Mouse (Mus musculus): ENCODE results near the gene Pdlim1. TPM values are rescaled to one million over a fixed set of nuclear protein-coding genes. Genes with fewer than 3 reads are reported as not detected.

The Pdlim1 gene
- 76.7 and 84.2 TPM in 2 replicates for polyA plus RNA-seq (2014; fragmentation: Nextera tagmentation; extraction: Ambion mirVana)

- ATAC-seq (ENCODE audit: low FRiP score), result peak; percentile 89
- peak within 1 kb of the TSS; percentile 57 for H3K4me3 ChIP-seq (ENCODE audit: low read depth, low read length)
- under 1% methylated on average over 49 of the region's 54 CpGs for WGBS
- H3K4me1 ChIP-seq (ENCODE audit: control insufficient read depth, insufficient read depth, low read length), result peaks cover 10% of the 10 kb centered on the region
- no peak within 1 kb of the TSS for H3K27ac ChIP-seq (ENCODE audit: low read depth, low read length)
- peaks cover 23% of the 10 kb centered on the region for H3K27me3 ChIP-seq (ENCODE audit: control insufficient read depth, insufficient read depth, low read length)
- peak within 1 kb of the TSS; percentile 76 for H3K9ac ChIP-seq (ENCODE audit: low read length)
- H3K4me2 ChIP-seq, result peak within 1 kb of the TSS; percentile 94
- no peak for DNase-seq (ENCODE audit: low spot score, missing footprints)
- no peaks in the 10 kb centered on the region for H3K9me3 ChIP-seq (ENCODE audit: control insufficient read depth, low read length)
- H3K36me3 ChIP-seq (ENCODE audit: control insufficient read depth, insufficient read depth, low read length), result no peaks in the 10 kb centered on the region
Observed at GRCm38 (mm10) chr19:40271308-40271892, at the start of gene Pdlim1. Gene Pdlim1 (minus strand): TSS chr19:40271842.

- Histone ChIP-seq H3K27ac (ENCODE audit: low read depth, low read length) (no peak overlapping the region), H3K36me3 (ENCODE audit: control insufficient read depth, insufficient read depth, low read length) (no peaks in the 10 kb centered on the region), H3K9ac (ENCODE audit: low read length) (no peak overlapping the region), H3K4me2 (no peak overlapping the region), H3K4me3 (ENCODE audit: low read depth, low read length) (no peak overlapping the region), H3K9me3 (ENCODE audit: control insufficient read depth, low read length) (no peaks in the 10 kb centered on the region), H3K4me1 (ENCODE audit: control insufficient read depth, insufficient read depth, low read length) (no peaks in the 10 kb centered on the region), H3K27me3 (ENCODE audit: control insufficient read depth, insufficient read depth, low read length) (no peaks in the 10 kb centered on the region)
- ATAC-seq (ENCODE audit: low FRiP score) (no peak), DNase-seq (ENCODE audit: low spot score, missing footprints) (no peak)
- 81% methylated on average over 3 of the region's 3 CpGs for WGBS
Observed at GRCm38 (mm10) chr19:40319199-40319598, 47.6 kb upstream of the Pdlim1 start.

GRCm38 (mm10) chr19:40318511-40318910, 46.9 kb upstream of the Pdlim1 start:
- Histone ChIP-seq H3K36me3 (ENCODE audit: control insufficient read depth, insufficient read depth, low read length) (no peaks in the 10 kb centered on the region), H3K27me3 (ENCODE audit: control insufficient read depth, insufficient read depth, low read length) (no peaks in the 10 kb centered on the region), H3K4me3 (ENCODE audit: low read depth, low read length) (no peak overlapping the region), H3K4me2 (no peak overlapping the region), H3K9me3 (ENCODE audit: control insufficient read depth, low read length) (no peaks in the 10 kb centered on the region), H3K27ac (ENCODE audit: low read depth, low read length) (no peak overlapping the region), H3K9ac (ENCODE audit: low read length) (no peak overlapping the region), H3K4me1 (ENCODE audit: control insufficient read depth, insufficient read depth, low read length) (no peaks in the 10 kb centered on the region)
- DNase-seq (ENCODE audit: low spot score, missing footprints) (no peak), ATAC-seq (ENCODE audit: low FRiP score) (no peak)
- 14% methylated on average over 6 of the region's 6 CpGs for WGBS

- H3K4me2 ChIP-seq, result no peak overlapping the region
- H3K36me3 ChIP-seq (ENCODE audit: control insufficient read depth, insufficient read depth, low read length), result no peaks in the 10 kb centered on the region
- no peaks in the 10 kb centered on the region for H3K27me3 ChIP-seq (ENCODE audit: control insufficient read depth, insufficient read depth, low read length)
- ATAC-seq (ENCODE audit: low FRiP score), result no peak
- no peaks in the 10 kb centered on the region for H3K9me3 ChIP-seq (ENCODE audit: control insufficient read depth, low read length)
- 66% methylated on average over 4 of the region's 4 CpGs for WGBS
- no peaks in the 10 kb centered on the region for H3K4me1 ChIP-seq (ENCODE audit: control insufficient read depth, insufficient read depth, low read length)
- DNase-seq (ENCODE audit: low spot score, missing footprints), result no peak
- H3K9ac ChIP-seq (ENCODE audit: low read length), result no peak overlapping the region
- no peak overlapping the region for H3K4me3 ChIP-seq (ENCODE audit: low read depth, low read length)
- no peak overlapping the region for H3K27ac ChIP-seq (ENCODE audit: low read depth, low read length)
Observed at GRCm38 (mm10) chr19:40317001-40317400, 45.4 kb upstream of the Pdlim1 start.

- WGBS, result 94% methylated on average over 11 of the region's 11 CpGs
- no peak overlapping the region for H3K4me2 ChIP-seq
- no peaks in the 10 kb centered on the region for H3K4me1 ChIP-seq (ENCODE audit: control insufficient read depth, insufficient read depth, low read length)
- H3K4me3 ChIP-seq (ENCODE audit: low read depth, low read length), result no peak overlapping the region
- no peaks in the 10 kb centered on the region for H3K27me3 ChIP-seq (ENCODE audit: control insufficient read depth, insufficient read depth, low read length)
- H3K27ac ChIP-seq (ENCODE audit: low read depth, low read length), result no peak overlapping the region
- no peaks in the 10 kb centered on the region for H3K9me3 ChIP-seq (ENCODE audit: control insufficient read depth, low read length)
- H3K9ac ChIP-seq (ENCODE audit: low read length), result no peak overlapping the region
- no peaks in the 10 kb centered on the region for H3K36me3 ChIP-seq (ENCODE audit: control insufficient read depth, insufficient read depth, low read length)
- DNase-seq (ENCODE audit: low spot score, missing footprints) (no peak), ATAC-seq (ENCODE audit: low FRiP score) (no peak)
Observed at GRCm38 (mm10) chr19:40314252-40314651, 42.6 kb upstream of the Pdlim1 start.

- ATAC-seq (ENCODE audit: low FRiP score), result no peak
- 95% methylated on average over 8 of the region's 8 CpGs for WGBS
- H3K9me3 ChIP-seq (ENCODE audit: control insufficient read depth, low read length), result no peaks in the 10 kb centered on the region
Observed at GRCm38 (mm10) chr19:40311631-40312030, 40.0 kb upstream of the Pdlim1 start.

GRCm38 (mm10) chr19:40310410-40311130, 38.9 kb upstream of the Pdlim1 start:
- Histone ChIP-seq H3K27ac (ENCODE audit: low read depth, low read length) (no peak overlapping the region), H3K4me3 (ENCODE audit: low read depth, low read length) (no peak overlapping the region), H3K27me3 (ENCODE audit: control insufficient read depth, insufficient read depth, low read length) (no peaks in the 10 kb centered on the region), H3K9me3 (ENCODE audit: control insufficient read depth, low read length) (no peaks in the 10 kb centered on the region), H3K4me2 (no peak overlapping the region), H3K4me1 (ENCODE audit: control insufficient read depth, insufficient read depth, low read length) (no peaks in the 10 kb centered on the region), H3K36me3 (ENCODE audit: control insufficient read depth, insufficient read depth, low read length) (no peaks in the 10 kb centered on the region), H3K9ac (ENCODE audit: low read length) (no peak overlapping the region)
- 88% methylated on average over 15 of the region's 15 CpGs for WGBS
- no peak for DNase-seq (ENCODE audit: low spot score, missing footprints)
- ATAC-seq (ENCODE audit: low FRiP score), result no peak

More at GRCm38 (mm10) chr19:40311631-40312030, 40.0 kb upstream of the Pdlim1 start:
- Histone ChIP-seq H3K27ac (ENCODE audit: low read depth, low read length) (no peak overlapping the region), H3K27me3 (ENCODE audit: control insufficient read depth, insufficient read depth, low read length) (no peaks in the 10 kb centered on the region), H3K4me1 (ENCODE audit: control insufficient read depth, insufficient read depth, low read length) (no peaks in the 10 kb centered on the region), H3K9ac (ENCODE audit: low read length) (no peak overlapping the region), H3K4me2 (no peak overlapping the region), H3K36me3 (ENCODE audit: control insufficient read depth, insufficient read depth, low read length) (no peaks in the 10 kb centered on the region), H3K4me3 (ENCODE audit: low read depth, low read length) (no peak overlapping the region)
- DNase-seq (ENCODE audit: low spot score, missing footprints), result no peak

GRCm38 (mm10) chr19:40309911-40310310, 38.3 kb upstream of the Pdlim1 start:
- Histone ChIP-seq H3K4me3 (ENCODE audit: low read depth, low read length) (no peak overlapping the region), H3K4me1 (ENCODE audit: control insufficient read depth, insufficient read depth, low read length) (no peaks in the 10 kb centered on the region), H3K27ac (ENCODE audit: low read depth, low read length) (no peak overlapping the region), H3K36me3 (ENCODE audit: control insufficient read depth, insufficient read depth, low read length) (no peaks in the 10 kb centered on the region), H3K4me2 (no peak overlapping the region), H3K9ac (ENCODE audit: low read length) (no peak overlapping the region), H3K9me3 (ENCODE audit: control insufficient read depth, low read length) (no peaks in the 10 kb centered on the region), H3K27me3 (ENCODE audit: control insufficient read depth, insufficient read depth, low read length) (no peaks in the 10 kb centered on the region)
- no peak for ATAC-seq (ENCODE audit: low FRiP score)
- WGBS, result 95% methylated on average over 12 of the region's 12 CpGs
- DNase-seq (ENCODE audit: low spot score, missing footprints), result no peak

GRCm38 (mm10) chr19:40307550-40307949, 35.9 kb upstream of the Pdlim1 start:
- no peak for DNase-seq (ENCODE audit: low spot score, missing footprints)
- H3K27ac ChIP-seq (ENCODE audit: low read depth, low read length), result no peak overlapping the region
- H3K4me2 ChIP-seq, result no peak overlapping the region
- H3K4me1 ChIP-seq (ENCODE audit: control insufficient read depth, insufficient read depth, low read length), result no peaks in the 10 kb centered on the region
- no peak overlapping the region for H3K4me3 ChIP-seq (ENCODE audit: low read depth, low read length)
- H3K9me3 ChIP-seq (ENCODE audit: control insufficient read depth, low read length), result no peaks in the 10 kb centered on the region
- no peak overlapping the region for H3K9ac ChIP-seq (ENCODE audit: low read length)
- no peak for ATAC-seq (ENCODE audit: low FRiP score)
- 93% methylated on average over 7 of the region's 7 CpGs for WGBS
- no peaks in the 10 kb centered on the region for H3K36me3 ChIP-seq (ENCODE audit: control insufficient read depth, insufficient read depth, low read length)
- no peaks in the 10 kb centered on the region for H3K27me3 ChIP-seq (ENCODE audit: control insufficient read depth, insufficient read depth, low read length)

Measured in midbrain, embryonic 11.5 days (tissue).